Mouse (Mus musculus): ENCODE measurements at regions not wholly inside any gene's neighbourhood (a gene's known extent, or its start where the extent isn't known, plus 50 kb on each side); places are given as distances from the start of the nearest gene placed in this dataset.
A peak's percentile ranks its signal among the peaks of the same experiment; 100 is the strongest.

DNA sequence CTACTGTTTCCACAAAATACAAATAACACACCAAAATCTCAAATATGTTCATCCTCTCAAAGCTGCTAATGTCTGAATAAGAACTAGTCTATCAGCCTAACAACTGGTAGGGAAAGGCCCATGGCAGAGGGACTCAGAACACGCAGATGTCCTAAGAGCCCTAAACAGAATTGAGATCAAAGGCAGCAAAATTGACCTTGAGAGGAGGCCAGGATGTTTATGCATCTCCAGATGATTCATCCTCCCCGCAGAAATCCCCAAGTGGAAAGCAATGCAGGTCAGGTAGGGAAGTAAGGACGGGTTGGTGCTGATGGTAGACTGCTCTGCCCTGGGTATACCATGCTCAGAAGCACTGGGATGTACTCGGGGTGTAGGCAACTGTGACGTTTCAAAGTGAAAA lies 89.0 kb upstream of the Tmem150c start:
- TF ChIP-seq GATA1 (IDR thresholded peaks at IDR 0.05; ENCODE audit: borderline replicate concordance, low read length): no peak
- no peak for TF ChIP-seq FLI1 (IDR thresholded peaks at IDR 0.05; ENCODE audit: low read length)
- Histone ChIP-seq H3K36me3 (replicated peaks; ENCODE audit: low read length) (no peaks in the 10 kb centered on the region), H3K9me3 (no peaks in the 10 kb centered on the region), H3K27me3 (replicated peaks) (peaks cover 18% of the 10 kb centered on the region), H3K4me1 (peaks cover 10% of the 10 kb centered on the region), H3K4me3 (replicated peaks) (no peak overlapping the region)

DNA sequence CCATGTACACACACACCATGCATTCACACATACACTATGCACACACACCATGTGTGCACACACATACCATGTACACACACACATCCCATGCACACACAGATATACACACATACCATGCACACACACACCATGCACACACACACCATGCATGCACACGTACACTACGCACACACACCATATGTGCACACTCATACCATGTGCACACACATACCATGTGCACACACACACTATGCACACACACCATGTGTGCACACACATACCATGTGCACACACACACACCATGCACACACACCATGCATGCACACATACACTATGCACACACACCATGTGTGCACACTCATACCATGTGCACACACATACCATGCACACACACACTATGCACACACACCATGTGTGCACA lies 87.1 kb upstream of the Tmem150c start:
- TF ChIP-seq GATA1 (IDR thresholded peaks at IDR 0.05; ENCODE audit: borderline replicate concordance, low read length) (no peak; the same call in 2 of the 3 replicates), FLI1 (IDR thresholded peaks at IDR 0.05; ENCODE audit: low read length) (no peak)
- Histone ChIP-seq H3K9me3 (peaks cover 4% of the 10 kb centered on the region; the same call in 1 of the 2 replicates), H3K27me3 (replicated peaks) (peaks cover 18% of the 10 kb centered on the region), H3K4me3 (replicated peaks) (peak overlapping the region; percentile 67), H3K36me3 (replicated peaks; ENCODE audit: low read length) (no peaks in the 10 kb centered on the region), H3K4me1 (peaks cover 10% of the 10 kb centered on the region)

DNA sequence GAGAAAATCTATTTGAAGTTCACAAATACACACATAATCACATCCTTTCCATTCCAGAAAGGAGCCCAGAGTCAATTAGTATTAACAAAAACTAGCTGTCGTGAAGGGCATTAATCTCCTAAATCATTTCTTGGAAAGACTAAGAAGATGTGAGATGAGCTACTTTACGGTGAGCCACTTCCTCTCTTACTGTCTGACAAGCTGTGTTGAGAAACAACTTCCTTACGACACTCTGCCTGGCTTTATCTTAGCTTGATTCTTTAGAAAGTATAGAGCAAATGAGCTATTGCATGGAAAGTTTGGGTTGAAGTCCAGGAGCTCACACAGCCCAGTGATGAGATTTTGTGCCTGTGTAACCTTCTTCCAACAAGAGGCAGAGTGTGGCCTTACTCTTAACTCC lies 85.2 kb upstream of the Tmem150c start:
- TF ChIP-seq GATA1 (IDR thresholded peaks at IDR 0.05; ENCODE audit: borderline replicate concordance, low read length): no peak
- no peak for TF ChIP-seq FLI1 (IDR thresholded peaks at IDR 0.05; ENCODE audit: low read length)
- no peaks in the 10 kb centered on the region for H3K36me3 ChIP-seq (replicated peaks; ENCODE audit: low read length)
- H3K9me3 ChIP-seq: peaks cover 7% of the 10 kb centered on the region; the same call in 1 of the 2 replicates
- peaks cover 26% of the 10 kb centered on the region for H3K4me1 ChIP-seq
- no peak overlapping the region for H3K4me3 ChIP-seq (replicated peaks)
- H3K27me3 ChIP-seq (replicated peaks): peaks cover 18% of the 10 kb centered on the region

DNA sequence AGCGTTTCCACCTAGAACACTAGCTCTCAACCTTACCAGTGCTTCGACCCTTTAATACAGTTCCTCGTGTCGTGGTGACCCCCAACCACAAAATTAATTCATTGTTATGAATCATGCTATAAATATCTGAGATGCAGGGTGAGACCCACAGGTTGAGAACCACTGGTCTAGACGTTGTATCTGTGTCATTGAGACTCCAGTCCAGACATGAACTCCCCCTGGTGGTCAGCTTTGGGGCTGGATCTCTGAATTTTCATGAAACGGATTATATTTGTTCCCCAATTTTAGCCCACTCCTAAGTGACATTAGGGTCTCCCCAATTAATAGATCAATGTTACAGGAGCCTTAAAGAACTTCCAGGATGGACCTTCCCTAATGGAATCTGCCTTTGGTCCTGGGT lies 81.3 kb upstream of the Tmem150c start:
- H3K9me3 ChIP-seq: peaks cover 15% of the 10 kb centered on the region
- H3K4me3 ChIP-seq (replicated peaks): no peak overlapping the region

DNA sequence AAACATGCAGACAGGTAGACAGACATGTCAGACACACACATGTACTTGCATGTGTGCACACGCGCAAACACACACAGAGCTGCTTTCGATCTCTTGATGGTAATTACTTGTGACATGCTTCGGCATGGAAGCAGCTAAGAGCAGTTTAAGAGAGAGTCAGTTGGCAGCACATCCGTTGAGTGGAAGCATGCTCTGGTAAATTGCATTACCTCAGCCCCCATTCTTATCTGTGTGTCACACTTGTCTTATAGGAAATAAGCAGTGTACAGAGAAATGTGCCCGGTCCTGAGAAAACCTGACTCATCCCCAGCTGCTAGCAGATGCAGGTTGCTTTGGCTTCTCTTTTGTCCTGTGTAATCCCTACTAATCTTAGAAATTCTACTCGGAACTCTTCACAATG lies 80.0 kb upstream of the Tmem150c start:
- peak overlapping the region; percentile 87 for H3K4me3 ChIP-seq (replicated peaks)

More for the DNA sequence above, 81.3 kb upstream of the Tmem150c start:
- TF ChIP-seq GATA1 (IDR thresholded peaks at IDR 0.05; ENCODE audit: borderline replicate concordance, low read length) (no peak), FLI1 (IDR thresholded peaks at IDR 0.05; ENCODE audit: low read length) (no peak)
- Histone ChIP-seq H3K36me3 (replicated peaks; ENCODE audit: low read length) (no peaks in the 10 kb centered on the region), H3K4me1 (peaks cover 43% of the 10 kb centered on the region), H3K27me3 (replicated peaks) (peaks cover 3% of the 10 kb centered on the region)

DNA sequence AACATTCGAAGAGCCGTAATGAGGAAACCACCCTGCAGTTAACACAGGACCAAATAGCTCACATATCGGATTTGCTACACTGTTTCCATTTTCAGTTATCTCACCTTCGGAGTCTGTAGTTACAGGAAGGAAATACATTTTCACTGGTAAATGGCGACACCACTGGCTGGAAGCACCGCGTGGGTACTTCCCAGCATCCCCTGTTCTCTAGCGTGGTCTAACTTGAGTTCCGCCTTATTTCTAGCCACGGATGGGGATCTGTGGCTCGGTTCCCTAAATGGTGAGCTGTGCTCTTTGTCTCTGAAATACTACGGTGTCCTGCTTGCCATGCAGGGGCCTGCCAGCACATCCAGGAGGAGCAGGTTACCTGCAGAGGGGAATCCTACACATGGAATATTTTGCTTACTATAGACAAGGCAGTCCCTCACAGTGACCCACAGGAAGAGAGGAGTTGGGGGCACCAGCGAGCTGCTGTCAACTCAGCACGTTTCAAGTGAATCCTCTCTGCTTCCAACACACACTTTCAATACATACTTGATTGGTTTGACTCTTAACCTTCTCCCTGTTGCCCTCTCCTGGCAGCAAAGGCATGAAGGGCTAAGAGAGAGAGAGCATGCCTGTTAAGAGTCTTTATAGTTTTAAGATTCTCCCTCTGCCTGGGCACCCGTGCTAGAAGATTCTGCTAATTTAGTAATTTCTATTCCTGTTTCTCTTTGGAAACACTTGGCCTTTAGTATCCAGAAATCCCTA lies 78.9 kb upstream of the Tmem150c start:
- peaks cover 22% of the 10 kb centered on the region for H3K9me3 ChIP-seq
- no peaks in the 10 kb centered on the region for H3K27me3 ChIP-seq (replicated peaks)
- H3K4me3 ChIP-seq (replicated peaks): peak overlapping the region; percentile 28
- TF ChIP-seq GATA1 (IDR thresholded peaks at IDR 0.05; ENCODE audit: borderline replicate concordance, low read length): no peak
- TF ChIP-seq FLI1 (IDR thresholded peaks at IDR 0.05; ENCODE audit: low read length): no peak
- peaks cover 41% of the 10 kb centered on the region for H3K4me1 ChIP-seq
- no peaks in the 10 kb centered on the region for H3K36me3 ChIP-seq (replicated peaks; ENCODE audit: low read length)

More for the DNA sequence above, 80.0 kb upstream of the Tmem150c start:
- Histone ChIP-seq H3K27me3 (replicated peaks) (no peaks in the 10 kb centered on the region), H3K9me3 (peaks cover 19% of the 10 kb centered on the region), H3K36me3 (replicated peaks; ENCODE audit: low read length) (no peaks in the 10 kb centered on the region), H3K4me1 (peaks cover 41% of the 10 kb centered on the region)
- peak; percentile 16; the same call in 1 of the 3 replicates for TF ChIP-seq GATA1 (IDR thresholded peaks at IDR 0.05; ENCODE audit: borderline replicate concordance, low read length)
- no peak for TF ChIP-seq FLI1 (IDR thresholded peaks at IDR 0.05; ENCODE audit: low read length)

DNA sequence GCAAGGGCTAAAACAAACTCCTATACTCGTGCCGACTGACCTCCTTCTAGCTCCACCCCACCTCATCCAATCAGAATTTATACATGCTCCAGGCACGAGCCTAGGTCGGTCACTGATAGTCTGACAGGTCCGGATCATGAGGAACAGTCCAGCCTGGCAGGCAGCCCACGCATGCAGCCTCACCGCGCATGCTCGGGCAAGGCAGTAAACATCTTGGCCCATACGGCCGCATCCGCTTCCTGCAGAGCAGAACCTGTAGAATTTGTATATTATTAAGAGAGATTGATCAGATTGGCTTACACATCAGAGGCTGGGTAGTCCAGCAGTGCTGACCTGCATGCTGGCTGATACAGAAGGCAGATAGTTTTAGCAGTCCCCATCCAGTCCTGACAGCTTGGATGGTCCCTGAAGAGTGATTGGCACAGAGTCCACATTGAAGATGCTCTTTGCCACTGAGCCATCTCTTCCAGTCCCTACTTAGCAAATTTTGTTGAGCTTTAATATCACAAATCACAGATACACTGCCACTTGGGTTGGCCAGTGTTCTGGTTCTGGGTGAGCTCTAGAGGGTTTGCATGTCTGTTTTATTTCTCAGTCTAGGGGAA lies 78.2 kb upstream of the Tmem150c start:
- H3K9me3 ChIP-seq: peaks cover 22% of the 10 kb centered on the region
- H3K4me1 ChIP-seq: peaks cover 41% of the 10 kb centered on the region
- TF ChIP-seq FLI1 (IDR thresholded peaks at IDR 0.05; ENCODE audit: low read length) (no peak), GATA1 (IDR thresholded peaks at IDR 0.05; ENCODE audit: borderline replicate concordance, low read length) (no peak)
- no peaks in the 10 kb centered on the region for H3K27me3 ChIP-seq (replicated peaks)
- H3K36me3 ChIP-seq (replicated peaks; ENCODE audit: low read length): no peaks in the 10 kb centered on the region
- no peak overlapping the region for H3K4me3 ChIP-seq (replicated peaks)

DNA sequence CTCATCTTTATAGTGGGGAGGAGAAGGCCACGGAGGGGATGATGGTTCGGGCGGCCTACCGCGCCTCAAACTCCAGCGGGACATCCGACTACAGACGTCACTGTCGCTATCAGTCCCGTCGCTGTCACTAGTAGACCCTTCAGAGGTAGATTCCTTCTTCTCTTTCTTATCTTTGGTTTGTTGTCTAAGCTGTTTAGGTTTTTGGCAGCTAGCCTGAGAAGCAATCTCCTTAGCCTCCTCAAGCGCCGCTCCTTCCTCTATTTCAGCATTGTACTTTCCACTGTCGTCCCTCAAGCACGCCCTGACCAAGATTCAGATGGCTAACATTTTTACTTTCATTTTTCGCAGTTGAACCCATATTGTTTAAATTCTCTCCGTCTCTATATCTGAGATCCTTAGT lies 76.7 kb upstream of the Tmem150c start:
- no peak for TF ChIP-seq GATA1 (IDR thresholded peaks at IDR 0.05; ENCODE audit: borderline replicate concordance, low read length)
- no peak for TF ChIP-seq FLI1 (IDR thresholded peaks at IDR 0.05; ENCODE audit: low read length)
- H3K4me3 ChIP-seq (replicated peaks): no peak overlapping the region
- no peaks in the 10 kb centered on the region for H3K36me3 ChIP-seq (replicated peaks; ENCODE audit: low read length)
- H3K27me3 ChIP-seq (replicated peaks): peaks cover 2% of the 10 kb centered on the region
- H3K9me3 ChIP-seq: peaks cover 16% of the 10 kb centered on the region
- peaks cover 38% of the 10 kb centered on the region for H3K4me1 ChIP-seq

DNA sequence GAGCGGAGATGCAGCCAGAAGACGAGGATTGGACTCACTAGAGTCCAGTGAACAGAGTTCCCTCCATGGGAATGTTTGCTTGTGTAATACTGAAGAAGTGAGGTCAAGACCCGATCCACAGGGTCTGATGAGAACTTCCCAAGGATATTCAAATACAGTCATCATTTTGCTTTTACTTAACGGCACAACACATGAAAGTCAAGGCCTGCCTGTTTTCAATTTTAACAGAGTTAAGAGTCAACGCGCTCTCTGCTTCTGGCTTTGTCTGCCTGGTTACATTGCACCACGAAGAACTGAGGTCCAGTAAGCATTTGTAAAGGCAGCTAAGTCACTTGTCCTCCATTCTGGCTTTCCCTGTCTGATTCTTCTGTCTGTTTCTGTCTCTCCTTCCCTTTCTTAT lies 72.5 kb upstream of the Tmem150c start:
- Histone ChIP-seq H3K4me3 (replicated peaks) (no peak overlapping the region), H3K4me1 (peaks cover 20% of the 10 kb centered on the region), H3K9me3 (peaks cover 14% of the 10 kb centered on the region), H3K27me3 (replicated peaks) (peaks cover 2% of the 10 kb centered on the region), H3K36me3 (replicated peaks; ENCODE audit: low read length) (no peaks in the 10 kb centered on the region)
- no peak for TF ChIP-seq GATA1 (IDR thresholded peaks at IDR 0.05; ENCODE audit: borderline replicate concordance, low read length)
- no peak for TF ChIP-seq FLI1 (IDR thresholded peaks at IDR 0.05; ENCODE audit: low read length)

DNA sequence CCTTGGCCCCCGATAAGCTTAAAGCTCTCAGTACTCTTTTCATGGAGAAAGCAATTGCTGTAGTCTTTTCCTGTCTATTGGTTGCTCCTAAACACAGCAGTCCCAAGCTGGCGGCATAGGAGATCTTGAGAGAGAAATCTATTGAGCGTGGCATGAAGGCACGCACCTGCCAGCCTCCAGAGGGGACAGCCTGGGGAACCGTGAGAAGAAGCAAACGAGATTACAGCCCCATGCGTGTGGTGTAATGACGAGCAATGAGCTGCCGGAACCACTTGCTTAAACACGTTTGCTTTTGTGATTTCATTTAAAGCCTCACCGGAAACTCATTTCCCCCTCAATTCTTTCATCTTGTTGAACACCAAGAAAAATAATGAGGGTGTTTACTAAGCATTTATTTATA lies 72.0 kb upstream of the Tmem150c start:
- TF ChIP-seq FLI1 (IDR thresholded peaks at IDR 0.05; ENCODE audit: low read length) (no peak), GATA1 (IDR thresholded peaks at IDR 0.05; ENCODE audit: borderline replicate concordance, low read length) (no peak)
- Histone ChIP-seq H3K4me1 (peaks cover 25% of the 10 kb centered on the region), H3K36me3 (replicated peaks; ENCODE audit: low read length) (no peaks in the 10 kb centered on the region), H3K27me3 (replicated peaks) (peaks cover 2% of the 10 kb centered on the region), H3K9me3 (peaks cover 14% of the 10 kb centered on the region), H3K4me3 (replicated peaks) (no peak overlapping the region)

Measured in megakaryocyte, embryonic 14.5 days (primary cell).